Mouse (Mus musculus): Measurements from ENCODE around the gene Atg4d.

DNA sequence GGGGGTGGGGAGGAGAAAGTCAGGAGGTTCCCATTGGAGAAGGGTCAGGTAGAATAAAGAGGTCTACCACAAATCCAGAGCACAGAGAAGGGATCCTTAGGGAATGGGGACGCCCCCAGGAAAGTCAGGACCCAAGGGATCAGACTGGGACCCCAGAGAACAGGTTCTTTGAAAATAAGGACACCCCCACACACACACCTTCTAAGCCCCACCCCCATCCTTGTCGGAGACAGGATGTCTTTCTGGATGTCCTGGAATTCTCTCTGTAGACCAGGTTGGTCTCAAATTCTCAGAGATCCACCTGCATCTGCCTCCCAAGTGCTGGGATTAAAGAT is 24.2 kb downstream of the Atg4d start:
- TF ChIP-seq KAT2A (conservative IDR thresholded peaks at IDR 0.05; ENCODE audit: low read depth, low read length) (no peak), CHD2 (IDR thresholded peaks at IDR 0.05; ENCODE audit: low read length) (no peak), TCF12 (IDR thresholded peaks at IDR 0.05; ENCODE audit: low read depth, low read length) (no peak), MAX (IDR thresholded peaks at IDR 0.05; ENCODE audit: low read length) (no peak), ETS1 (IDR thresholded peaks at IDR 0.05; ENCODE audit: low read depth, low read length) (no peak), CTCF (IDR thresholded peaks at IDR 0.05 in 2 of 3, conservative IDR thresholded peaks at IDR 0.05 in 1 of 3; ENCODE audit: control insufficient read depth in 1 of 3, insufficient read depth in 1 of 3, low read depth in 2 of 3, low read length in 3 of 3, poor library complexity in 1 of 3, severe bottlenecking in 1 of 3) (no peak), USF1 (IDR thresholded peaks at IDR 0.05; ENCODE audit: low read depth, low read length) (no peak), POLR2AphosphoS5 (IDR thresholded peaks at IDR 0.05; ENCODE audit: borderline replicate concordance, low read depth, low read length) (no peak), ELF1 (IDR thresholded peaks at IDR 0.05; ENCODE audit: low read depth, low read length) (no peak), RCOR1 (IDR thresholded peaks at IDR 0.05; ENCODE audit: low read depth, low read length) (no peak), EP300 (IDR thresholded peaks at IDR 0.05; ENCODE audit: low read depth in 1 of 2, low read length in 2 of 2) (no peak), POLR2A (IDR thresholded peaks at IDR 0.05; ENCODE audit: control insufficient read depth in 1 of 2, insufficient read depth in 1 of 2, low read depth in 1 of 2, low read length in 2 of 2, poor library complexity in 1 of 2) (no peak)
